Mouse (Mus musculus) stomach, embryonic 14.5 days (tissue): ENCODE data around the gene Sbds. TPM values are rescaled to one million over a fixed set of nuclear protein-coding genes. Genes with fewer than 3 reads are reported as not detected.
"Not testable (repeated sequence)": the region's sequence is repeated elsewhere in the genome, so short reads cannot be mapped to it uniquely, and the experiment has no call there.

ENCODE experiments used
- ATAC-seq: fragments of 200-750 bp; cut with Nextera tagmentation; 2 replicates; pipeline ENCODE4 v1.8.0; 2017; ENCODE audit warnings: low read depth, moderate TSS enrichment; ENCODE audit not compliant: insufficient number of reproducible peaks, insufficient read depth, low FRiP score
- H3K27ac ChIP-seq: fragments of 300-500 bp; sonication (generic); 2 replicates; pipeline ENCODE4 v1.5.1; 2014; ENCODE audit warnings: mild to moderate bottlenecking, low read length, moderate library complexity, mixed read lengths
- H3K27me3 ChIP-seq: fragments of 300-500 bp; sonication (generic); 2 replicates; pipeline ENCODE4 v1.6.1; 2014; ENCODE audit warnings: low read length, control low read depth, mixed read lengths; ENCODE audit not compliant: control insufficient read depth, insufficient read depth
- H3K36me3 ChIP-seq: fragments of 300-500 bp; sonication (generic); 2 replicates; pipeline ENCODE4 v1.6.1; 2014; ENCODE audit warnings: mild to moderate bottlenecking, control low read depth, low read length, moderate library complexity, mixed read lengths; ENCODE audit not compliant: control insufficient read depth, insufficient read depth
- H3K4me1 ChIP-seq: fragments of 300-500 bp; sonication (generic); 2 replicates; pipeline ENCODE4 v1.6.1; 2014; ENCODE audit warnings: low read length, control low read depth, mixed read lengths; ENCODE audit not compliant: control insufficient read depth, insufficient read depth
- H3K4me2 ChIP-seq: fragments of 300-500 bp; sonication (generic); replicated peaks from 2 replicates; pipeline ENCODE4 v1.6.1; 2014; ENCODE audit warnings: low read depth, low read length, control low read depth
- H3K4me3 ChIP-seq: fragments of 300-500 bp; sonication (generic); 2 replicates; pipeline ENCODE4 v1.5.1; 2014; ENCODE audit warnings: low read depth, low read length, control low read depth
- H3K9ac ChIP-seq: fragments of 300-500 bp; sonication (generic); replicated peaks from 2 replicates; pipeline ENCODE4 v1.6.1; 2014; ENCODE audit warnings: low read depth, mild to moderate bottlenecking, control low read depth, low read length, moderate library complexity, mixed read lengths
- H3K9me3 ChIP-seq: fragments of 300-500 bp; sonication (generic); 2 replicates; pipeline ENCODE4 v1.6.1; 2016; ENCODE audit warnings: low read depth, low read length, control low read depth; ENCODE audit not compliant: control insufficient read depth
- WGBS: fragments of 180-500 bp; shearing (Covaris S2); extraction: QIAGEN DNeasy Blood & Tissue Kit; methylation state at CpG from one replicate; pipeline ENCODE4 v1.1.7; 2014; 5-methylcytosine and 5-hydroxymethylcytosine counted together
- polyA plus RNA-seq: library from polyadenylated mRNA; unstranded; fragments of >200 nt; fragmentation: Nextera tagmentation; extraction: Ambion mirVana; gene quantifications from 2 replicates; pipeline ENCODE4 v1.2.1, GENCODE M21; 2014

The Sbds gene
- polyA plus RNA-seq, 1 experiment from 2014 or later = 55.0 TPM

DNA sequence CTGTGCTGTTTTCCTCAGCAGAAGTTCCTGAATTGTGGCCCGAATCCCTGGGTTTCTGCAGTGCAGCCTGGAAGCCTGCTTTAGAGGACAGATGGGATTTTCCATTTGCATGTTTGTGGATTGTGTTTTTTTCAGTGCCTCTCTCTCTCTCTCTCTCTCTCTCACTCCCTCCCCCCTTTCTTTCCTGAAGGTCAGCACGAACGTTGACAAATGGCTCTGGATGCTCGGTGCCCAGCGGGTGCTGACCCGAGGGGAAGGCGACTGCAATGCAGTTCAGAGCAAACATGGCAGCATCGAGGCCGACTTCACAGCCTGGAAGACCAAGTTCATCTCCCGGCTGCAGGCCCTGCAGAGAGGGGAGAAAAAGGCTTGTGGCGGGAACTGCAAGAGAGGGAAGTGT is 13.6 kb upstream of the Sbds start:
- Histone ChIP-seq H3K9ac (no peak overlapping the region), H3K36me3 (peaks cover 13% of the 10 kb centered on the region)
- 74% methylated on average over 11 of the region's 11 CpGs for WGBS

DNA sequence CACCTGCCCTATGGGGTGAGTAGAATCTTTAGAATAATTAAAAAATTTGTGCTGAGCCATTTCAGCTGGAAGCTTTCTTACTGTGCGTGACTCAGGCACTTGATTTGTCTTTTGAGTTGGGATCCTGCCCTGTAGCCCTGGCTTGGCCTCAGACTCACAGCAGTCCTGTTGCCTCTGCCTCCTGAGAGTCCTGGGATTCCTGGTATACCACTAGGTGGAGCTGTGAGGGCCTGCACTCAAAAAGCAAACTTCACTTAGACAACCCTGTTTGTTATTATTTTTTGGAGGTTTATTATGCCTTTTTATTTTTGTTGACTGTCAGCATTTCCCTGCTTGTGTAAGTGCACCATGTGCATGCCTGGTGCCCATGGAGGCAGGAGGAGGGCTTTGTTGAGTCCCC is 12.0 kb upstream of the Sbds start:
- Histone ChIP-seq H3K4me3 (no peak overlapping the region), H3K27me3 (no peaks in the 10 kb centered on the region), H3K27ac (no peak overlapping the region), H3K36me3 (peaks cover 13% of the 10 kb centered on the region), H3K9ac (no peak overlapping the region), H3K4me2 (no peak overlapping the region), H3K9me3 (no peaks in the 10 kb centered on the region), H3K4me1 (no peaks in the 10 kb centered on the region)
- WGBS = 96% methylated on average over 1 of the region's 1 CpGs
- ATAC-seq = no peak

More for the DNA sequence above, 13.6 kb upstream of the Sbds start:
- Histone ChIP-seq H3K4me2 (no peak overlapping the region), H3K4me3 (no peak overlapping the region), H3K4me1 (no peaks in the 10 kb centered on the region), H3K27me3 (no peaks in the 10 kb centered on the region), H3K27ac (no peak overlapping the region), H3K9me3 (no peaks in the 10 kb centered on the region)
- ATAC-seq = no peak

GRCm38 (mm10) chr5:130266651-130267050 is 11.3 kb upstream of the Sbds start:
- Histone ChIP-seq H3K4me3 (no peak overlapping the region), H3K36me3 (peaks cover 13% of the 10 kb centered on the region), H3K4me1 (no peaks in the 10 kb centered on the region), H3K4me2 (no peak overlapping the region), H3K9ac (no peak overlapping the region), H3K27me3 (no peaks in the 10 kb centered on the region), H3K9me3 (no peaks in the 10 kb centered on the region), H3K27ac (no peak overlapping the region)
- WGBS = 89% methylated on average over 7 of the region's 7 CpGs
- ATAC-seq = no peak

DNA sequence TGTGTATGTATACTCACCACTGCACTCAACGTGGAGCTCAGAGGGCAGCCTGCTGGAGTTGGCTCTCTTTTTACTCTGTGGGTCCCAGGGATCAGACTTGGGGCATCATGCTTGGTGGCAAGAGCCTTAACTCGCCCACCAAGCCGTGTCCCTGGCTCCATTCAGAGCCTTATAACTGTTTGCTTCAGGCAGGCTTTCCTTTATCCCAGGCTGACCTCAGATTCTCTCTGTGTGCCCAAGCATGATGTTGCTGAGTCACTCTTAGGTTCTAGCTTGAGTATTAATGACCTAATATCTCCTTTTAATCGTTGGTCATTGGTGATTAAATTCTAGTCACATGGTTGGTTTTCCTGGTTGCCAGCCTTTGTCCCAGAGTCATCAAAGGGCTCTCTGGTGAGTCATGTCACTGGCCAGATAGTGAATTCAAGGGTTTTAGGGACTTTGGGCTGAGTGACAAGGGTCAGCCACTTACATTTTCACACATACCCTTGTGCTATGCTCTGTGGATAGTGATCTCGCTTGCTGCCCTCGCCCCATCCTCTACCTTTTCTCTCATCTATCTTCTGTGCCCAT is 9.2 kb upstream of the Sbds start:
- Histone ChIP-seq H3K36me3 (peaks cover 13% of the 10 kb centered on the region), H3K9me3 (no peaks in the 10 kb centered on the region), H3K4me3 (no peak overlapping the region), H3K27me3 (no peaks in the 10 kb centered on the region), H3K4me2 (no peak overlapping the region), H3K9ac (no peak overlapping the region), H3K4me1 (no peaks in the 10 kb centered on the region), H3K27ac (no peak overlapping the region)
- 85% methylated on average over 6 of the region's 6 CpGs for WGBS
- no peak for ATAC-seq

DNA sequence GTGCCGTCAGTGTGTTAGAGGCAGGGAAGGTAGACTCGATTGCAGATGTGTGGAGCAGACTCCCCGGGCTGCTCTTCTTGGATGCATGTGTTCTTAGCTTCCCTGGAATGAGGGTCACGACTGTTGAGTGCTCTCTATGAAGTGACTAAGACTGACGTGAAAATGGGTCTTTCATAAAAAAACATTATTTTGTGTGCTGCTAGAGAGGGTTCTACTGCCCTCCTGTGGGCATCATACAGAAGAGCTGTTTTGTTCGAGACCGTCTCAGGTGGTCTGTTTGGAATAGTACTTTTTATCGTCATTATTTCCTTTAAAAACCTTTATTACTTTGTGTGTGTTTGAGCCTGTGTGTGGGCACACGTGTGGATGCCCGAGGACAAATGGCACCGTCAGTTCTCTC is 8.1 kb upstream of the Sbds start:
- H3K4me3 ChIP-seq = no peak overlapping the region
- no peak for ATAC-seq
- no peaks in the 10 kb centered on the region for H3K27me3 ChIP-seq
- no peak overlapping the region for H3K9ac ChIP-seq
- no peaks in the 10 kb centered on the region for H3K4me1 ChIP-seq
- H3K4me2 ChIP-seq = no peak overlapping the region
- H3K27ac ChIP-seq = no peak overlapping the region
- H3K9me3 ChIP-seq = no peaks in the 10 kb centered on the region
- WGBS = 73% methylated on average over 11 of the region's 11 CpGs
- H3K36me3 ChIP-seq = peaks cover 11% of the 10 kb centered on the region

DNA sequence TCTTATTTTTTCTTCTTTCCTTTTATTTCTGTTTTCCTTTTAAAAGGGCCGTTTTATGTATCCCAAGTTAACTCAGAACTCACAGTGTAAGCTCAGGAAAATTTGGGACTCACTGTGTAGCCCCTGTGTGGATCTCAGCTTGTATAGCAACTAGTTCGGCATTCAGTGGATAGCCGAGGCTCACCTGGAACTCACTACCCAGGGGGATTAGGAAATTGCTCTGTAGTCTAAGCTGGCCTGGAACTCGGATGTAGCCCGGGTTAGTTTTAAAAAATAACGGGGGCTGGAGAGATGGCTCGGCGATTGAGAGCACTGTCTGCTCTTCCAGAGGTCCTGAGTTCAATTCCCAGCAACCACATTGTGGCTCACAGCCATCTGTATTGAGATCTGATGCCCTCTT is 2.0 kb upstream of the Sbds start:
- ATAC-seq = no peak
- H3K4me2 ChIP-seq = peak overlapping the region; percentile 60
- no peaks in the 10 kb centered on the region for H3K9me3 ChIP-seq
- H3K9ac ChIP-seq = peak overlapping the region; percentile 55
- H3K27ac ChIP-seq = peak overlapping the region; percentile 17; the same call in 1 of the 2 replicates
- H3K27me3 ChIP-seq = no peaks in the 10 kb centered on the region
- H3K4me1 ChIP-seq = peaks cover 3% of the 10 kb centered on the region; the same call in 1 of the 2 replicates
- H3K4me3 ChIP-seq = peak overlapping the region; percentile 64
- peaks cover 8% of the 10 kb centered on the region; the same call in 1 of the 2 replicates for H3K36me3 ChIP-seq
- 8% methylated on average over 8 of the region's 8 CpGs for WGBS

DNA sequence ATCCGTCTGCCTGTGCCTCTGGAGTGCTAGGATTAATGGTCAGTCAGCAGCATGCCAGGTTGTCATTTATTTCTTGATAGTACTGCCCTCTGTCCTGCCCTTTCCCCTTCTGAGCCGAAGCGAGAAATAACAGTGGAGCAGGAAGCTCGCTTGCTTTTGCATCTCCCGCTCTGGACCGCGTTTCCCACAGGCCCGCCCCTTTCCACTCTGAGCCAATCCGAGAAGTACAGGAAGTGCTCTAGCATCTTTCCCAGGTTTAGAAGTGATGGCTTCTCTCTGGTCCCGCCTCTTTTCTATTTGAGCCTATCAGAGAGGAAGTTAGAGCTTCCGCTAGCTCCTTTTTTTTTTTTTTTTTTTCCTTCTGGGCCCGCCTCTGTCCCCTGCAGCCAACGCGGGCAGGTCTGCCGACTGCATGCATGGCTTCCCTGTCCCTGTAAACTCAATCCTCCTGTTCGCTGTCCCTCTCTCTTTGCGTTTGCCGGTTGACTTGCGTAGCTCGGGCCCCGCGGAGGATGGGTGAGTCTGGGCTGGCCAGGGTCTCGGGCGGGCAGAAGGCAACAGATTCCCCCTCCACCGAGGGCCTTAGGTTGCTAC is 1.4 kb upstream of the Sbds start:
- peak; percentile 95 for ATAC-seq
- H3K36me3 ChIP-seq = peaks cover 11% of the 10 kb centered on the region; the same call in 1 of the 2 replicates
- under 1% methylated on average over 25 of the region's 25 CpGs for WGBS
- H3K27me3 ChIP-seq = no peaks in the 10 kb centered on the region
- H3K9ac ChIP-seq = peak overlapping the region; percentile 55
- H3K4me1 ChIP-seq = peaks cover 3% of the 10 kb centered on the region; the same call in 1 of the 2 replicates
- peak overlapping the region; percentile 59; the same call in 1 of the 2 replicates for H3K27ac ChIP-seq
- H3K4me3 ChIP-seq = peak overlapping the region; percentile 64
- no peaks in the 10 kb centered on the region for H3K9me3 ChIP-seq
- H3K4me2 ChIP-seq = peak overlapping the region; percentile 60

DNA sequence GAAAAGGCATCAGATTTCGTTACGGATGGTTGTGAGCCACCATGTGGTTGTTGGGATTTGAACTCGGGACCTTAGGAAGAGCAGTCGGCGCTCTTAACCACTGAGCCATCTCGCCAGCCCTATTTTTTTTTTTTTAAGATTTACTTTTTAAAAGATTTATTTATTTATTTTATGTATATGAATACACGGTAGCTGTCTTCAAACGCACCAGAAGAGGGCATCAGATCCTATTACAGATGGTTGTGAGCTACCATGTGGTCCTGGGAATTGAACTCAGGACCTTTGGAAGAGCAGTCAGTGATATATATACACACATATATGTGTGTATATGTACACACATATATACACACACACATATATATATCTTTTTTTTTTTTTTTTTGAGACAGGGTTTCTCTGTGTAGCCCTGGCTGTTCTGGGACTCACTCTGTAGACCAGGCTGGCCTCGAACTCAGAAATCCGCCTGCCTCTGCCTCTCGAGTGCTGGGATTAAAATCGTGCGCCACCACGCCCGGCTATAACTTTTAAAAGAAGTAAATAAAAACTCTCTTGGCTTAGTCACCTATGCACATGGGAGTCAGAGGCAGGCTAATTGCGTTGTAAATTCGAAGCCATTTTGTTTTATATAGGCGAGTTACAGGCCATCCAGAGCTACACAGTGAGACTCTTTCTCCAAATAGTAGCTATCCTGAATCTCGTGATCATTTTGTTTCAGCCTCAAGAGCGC is 632 bp upstream of the Sbds start:
- Histone ChIP-seq H3K4me3 (peak overlapping the region; percentile 64), H3K4me2 (peak overlapping the region; percentile 60), H3K27ac (peak overlapping the region; percentile 59; the same call in 1 of the 2 replicates), H3K36me3 (peaks cover 18% of the 10 kb centered on the region; the same call in 1 of the 2 replicates)
- not testable (repeated sequence) for H3K9me3 ChIP-seq, H3K9ac ChIP-seq, H3K27me3 ChIP-seq, ATAC-seq, H3K4me1 ChIP-seq
- WGBS = 24% methylated on average over 20 of the region's 20 CpGs
